Mouse (Mus musculus) myocyte (in vitro differentiated cells): ENCODE data around the gene Abhd12.

Experiments used
- MAX ChIP-seq: IDR thresholded peaks from one replicate; pipeline ENCODE4 v1.6.1; 2011; ENCODE audit warnings: low read depth, mild to moderate bottlenecking, control low read depth
- POLR2A ChIP-seq: IDR thresholded peaks from one replicate; pipeline ENCODE4 v1.6.1; 2011; ENCODE audit warnings: low read depth, mild to moderate bottlenecking, control low read depth, moderate library complexity; ENCODE audit not compliant: insufficient read length
- POLR2AphosphoS2 ChIP-seq: IDR thresholded peaks from one replicate; pipeline ENCODE4 v1.6.1; 2011; ENCODE audit warnings: low read depth, control low read depth; ENCODE audit not compliant: insufficient read length

DNA sequence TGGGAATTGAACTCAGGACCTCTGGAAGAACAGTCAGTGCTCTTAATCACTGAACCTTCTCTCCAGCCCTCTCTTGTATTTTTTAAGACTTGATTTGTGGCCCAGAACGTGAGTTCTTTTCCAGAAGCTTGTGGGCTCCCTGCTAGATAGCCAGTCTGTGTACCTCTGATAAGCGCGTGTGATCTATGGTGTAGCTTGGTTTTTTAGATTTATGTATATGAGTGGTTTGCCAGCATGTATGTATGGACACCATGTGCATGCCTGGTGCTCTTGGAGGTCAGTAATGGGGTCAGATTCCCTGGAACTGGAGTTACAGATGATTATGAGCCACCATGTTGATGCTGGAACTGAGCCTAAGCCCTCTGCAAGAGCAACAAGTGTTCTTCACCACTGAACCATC is 16.0 kb upstream of the Abhd12 start:
- no peak for TF ChIP-seq POLR2A
- TF ChIP-seq MAX = no peak
- no peak for TF ChIP-seq POLR2AphosphoS2
